Mouse (Mus musculus) C2C12 (cell line): ENCODE data around the gene Ceacam13. TPM values are rescaled to one million over a fixed set of nuclear protein-coding genes. Genes with fewer than 3 reads are reported as not detected.
"Not testable (repeated sequence)": the region's sequence is repeated elsewhere in the genome, so short reads cannot be mapped to it uniquely, and the experiment has no call there.

ENCODE experiments used
- H3K27me3 ChIP-seq: one replicate; pipeline ENCODE4 v1.6.1; 2011; ENCODE audit not compliant: control insufficient read depth, insufficient read depth, insufficient read length
- H3K36me3 ChIP-seq: one replicate; pipeline ENCODE4 v1.6.1; 2011; ENCODE audit not compliant: control insufficient read depth, insufficient read depth
- H3K4me3 ChIP-seq: one replicate; pipeline ENCODE4 v1.5.1; 2011; ENCODE audit warnings: mild to moderate bottlenecking, control low read depth; ENCODE audit not compliant: poor library complexity, insufficient read depth, severe bottlenecking
- H3K79me2 ChIP-seq: one replicate; pipeline ENCODE4 v1.6.1; 2011; ENCODE audit not compliant: control insufficient read depth, insufficient read depth
- H3K79me3 ChIP-seq: one replicate; pipeline ENCODE4 v1.6.1; 2011; ENCODE audit warnings: low read depth, control low read depth
- H3ac ChIP-seq: one replicate; pipeline ENCODE3; 2011; ENCODE audit warnings: low read depth; ENCODE audit not compliant: control insufficient read depth, insufficient read length
- CEBPB ChIP-seq: IDR thresholded peaks from one replicate; pipeline ENCODE4 v1.6.1; 2011; ENCODE audit warnings: low read depth, mild to moderate bottlenecking, control low read depth, moderate library complexity
- CTCF ChIP-seq: IDR thresholded peaks from one replicate; pipeline ENCODE4 v1.5.1; 2011; ENCODE audit not compliant: control insufficient read depth, insufficient read depth, insufficient read length
- FOSL1 ChIP-seq: IDR thresholded peaks from one replicate; pipeline ENCODE4 v1.8.0; 2011; ENCODE audit warnings: mild to moderate bottlenecking, low read length; ENCODE audit not compliant: poor library complexity, insufficient read depth, severe bottlenecking
- MAX ChIP-seq: IDR thresholded peaks from one replicate; pipeline ENCODE4 v1.6.1; 2011; ENCODE audit warnings: mild to moderate bottlenecking, control low read depth
- MYOD1 ChIP-seq: IDR thresholded peaks from one replicate; pipeline ENCODE4 v1.6.1; 2011; ENCODE audit warnings: low read depth; ENCODE audit not compliant: control insufficient read depth, insufficient read length
- MYOG ChIP-seq: IDR thresholded peaks from one replicate; pipeline ENCODE4 v1.6.1; 2011; ENCODE audit not compliant: control insufficient read depth, insufficient read length; ENCODE audit errors: extremely low read depth
- USF1 ChIP-seq: IDR thresholded peaks from one replicate; pipeline ENCODE4 v1.6.1; 2011; ENCODE audit warnings: low read depth, mild to moderate bottlenecking, control low read depth, moderate library complexity
- long read RNA-seq, 2 experiments: library from polyadenylated mRNA; unstranded; transcript quantifications; one replicate each; pipeline ENCODE4 v2.0.0; 2019 to 2020
- microRNA-seq: library from miRNA; unstranded; fragments of <30 nt; microRNA quantifications from one replicate; pipeline ENCODE4, GENCODE M21; 2019; ENCODE audit warnings: borderline microRNAs expressed
- polyA plus RNA-seq: library from polyadenylated mRNA; unstranded; fragments of >200 nt; fragmentation: generic; extraction: Trizol; gene quantifications from one replicate; pipeline ENCODE4 v1.2.1, GENCODE M21; 2012; ENCODE audit warnings: missing spikeins

Ceacam13 gene
- polyA plus RNA-seq, result not detected
- long read RNA-seq, experiment 1, result 0 reads
- long read RNA-seq, experiment 2, result 0 reads

DNA sequence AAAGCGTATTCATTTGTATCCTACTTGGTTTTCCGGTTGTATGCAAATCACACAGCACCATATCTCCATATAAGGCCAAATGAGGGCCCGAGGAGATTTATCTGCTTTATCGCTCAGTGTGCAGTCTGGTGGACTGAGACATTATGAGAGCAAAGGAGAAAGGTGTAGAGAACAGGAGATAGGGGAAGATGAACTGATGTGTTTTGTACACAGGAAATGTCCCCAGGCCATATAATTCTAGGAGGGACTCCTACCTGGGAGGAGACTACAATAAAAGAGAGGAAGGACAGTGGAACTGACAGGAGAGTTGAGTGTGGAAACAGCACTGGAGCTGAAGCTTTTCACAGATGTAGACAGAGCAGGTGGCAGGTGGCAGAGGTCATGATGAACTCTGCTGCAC is at the start of gene Ceacam13:
TSS of gene Ceacam13 (plus strand) at position 301 of the 400 bp plus-strand sequence.
- Histone ChIP-seq H3K4me3 (no peak within 1 kb of the TSS), H3ac (no peak within 1 kb of the TSS), H3K79me3 (no peaks in the 10 kb centered on the region), H3K27me3 (no peaks in the 10 kb centered on the region), H3K79me2 (no peaks in the 10 kb centered on the region), H3K36me3 (no peaks in the 10 kb centered on the region)
- TF ChIP-seq FOSL1 (no peak), MYOD1 (no peak), CTCF (no peak), CEBPB (no peak), MAX (no peak), USF1 (no peak), MYOG (no peak)

DNA sequence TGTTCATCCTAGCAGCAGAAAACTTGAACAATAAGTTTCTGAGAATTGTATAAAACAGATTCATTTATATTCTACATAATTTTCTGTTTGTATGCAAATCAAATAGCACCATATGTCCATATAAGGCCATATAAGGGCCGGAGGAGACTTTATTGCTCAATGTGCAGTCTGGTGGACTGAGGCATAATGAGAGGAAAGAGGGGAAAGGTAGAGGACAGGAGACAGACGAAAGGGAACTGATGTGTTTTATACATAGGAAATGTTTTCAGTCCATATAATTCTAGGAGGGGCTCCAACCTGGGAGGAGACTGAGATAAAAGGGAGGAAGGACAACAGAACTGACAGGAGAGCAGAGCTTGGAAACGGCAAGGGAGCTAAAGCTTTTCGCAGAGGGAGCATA is 37.9 kb upstream of the Ceacam13 start, which contains the start of gene Ceacam11:
TSS of gene Ceacam11 (plus strand) at position 301 of the 400 bp plus-strand sequence.
- no peaks in the 10 kb centered on the region for H3K79me2 ChIP-seq
- no peak within 1 kb of the TSS for H3K4me3 ChIP-seq
- no peaks in the 10 kb centered on the region for H3K79me3 ChIP-seq
- H3K27me3 ChIP-seq, result no peaks in the 10 kb centered on the region
- no peaks in the 10 kb centered on the region for H3K36me3 ChIP-seq
- H3ac ChIP-seq, result no peak within 1 kb of the TSS
- TF ChIP-seq USF1 (no peak), MYOD1 (no peak), MYOG (no peak)

DNA sequence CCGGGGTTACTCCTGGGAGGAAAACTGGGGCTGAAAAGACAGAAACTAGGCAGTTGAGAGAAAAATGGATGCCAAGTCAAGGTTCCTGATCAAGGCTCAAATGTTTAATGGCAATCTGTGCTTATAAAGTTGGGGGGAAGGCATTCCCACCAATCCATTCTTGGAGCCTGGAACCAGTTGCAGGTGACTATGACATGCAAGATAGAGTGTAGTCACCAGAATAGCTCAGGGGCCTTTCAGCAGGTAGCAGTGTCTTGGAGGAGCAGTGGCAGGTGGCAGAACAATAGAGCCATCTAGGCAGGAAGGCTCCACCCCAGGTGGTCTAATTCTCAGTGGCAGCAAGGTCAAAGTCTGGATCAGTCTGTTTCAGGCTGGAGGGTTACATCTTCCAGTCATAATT is 8.6 kb upstream of the Ceacam13 start:
- H3K36me3 ChIP-seq, H3ac ChIP-seq, H3K79me2 ChIP-seq, H3K79me3 ChIP-seq, H3K4me3 ChIP-seq, H3K27me3 ChIP-seq: not testable (repeated sequence)

DNA sequence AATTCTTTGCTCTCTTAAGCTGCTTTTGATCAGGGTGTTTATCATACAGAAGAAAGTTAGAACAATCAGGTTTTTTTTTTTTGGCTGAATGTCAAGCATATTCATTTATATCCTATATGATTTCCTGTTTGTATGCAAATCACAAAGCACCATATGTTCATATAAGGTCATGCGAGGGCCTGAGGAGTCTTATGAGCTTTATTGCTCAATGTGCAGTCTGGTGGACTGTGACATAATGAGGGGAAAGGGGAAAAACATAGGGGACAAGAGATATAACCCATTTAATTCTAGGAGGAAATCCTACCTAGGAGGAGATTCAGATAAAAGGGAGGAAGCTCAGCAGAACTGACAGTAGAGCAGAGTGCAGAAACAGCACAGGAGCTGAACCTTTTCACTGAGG is 55.9 kb downstream of the Ceacam13 start, which contains the start of gene Ceacam12:
TSS of gene Ceacam12 (plus strand) at position 301 of the 400 bp plus-strand sequence.
- no peaks in the 10 kb centered on the region for H3K79me3 ChIP-seq
- H3K4me3 ChIP-seq, result no peak within 1 kb of the TSS
- no peaks in the 10 kb centered on the region for H3K27me3 ChIP-seq
- H3ac ChIP-seq, result no peak within 1 kb of the TSS
- H3K79me2 ChIP-seq, result no peaks in the 10 kb centered on the region
- TF ChIP-seq MYOD1, result no peak
- TF ChIP-seq USF1, result no peak
- TF ChIP-seq CEBPB, result no peak
- no peak for TF ChIP-seq MAX
- no peaks in the 10 kb centered on the region for H3K36me3 ChIP-seq

Small RNA genes lying within 50 kb of the gene (microRNA-seq; reads per million reads assigned to microRNA genes)
- not detected for gene Gm22414

Other genes with a start within 250 kb of the Ceacam13 start
- not detected for gene Ceacam14, start 197.3 kb upstream of the Ceacam13 start, polyA plus RNA-seq
- gene Gm5155, start 138.1 kb upstream of the Ceacam13 start, polyA plus RNA-seq, result not detected
- gene Ceacam11, start 37.8 kb upstream of the Ceacam13 start, polyA plus RNA-seq, result not detected
- not detected for gene Ceacam12, start 56.0 kb downstream of the Ceacam13 start, polyA plus RNA-seq
- not detected for gene Igfl3, start 166.6 kb downstream of the Ceacam13 start, polyA plus RNA-seq
- not detected for gene Mill1, start 235.5 kb downstream of the Ceacam13 start, polyA plus RNA-seq